Comparison of ENCODE assay signal across 9 mouse cellular contexts in the genomic region with DNA sequence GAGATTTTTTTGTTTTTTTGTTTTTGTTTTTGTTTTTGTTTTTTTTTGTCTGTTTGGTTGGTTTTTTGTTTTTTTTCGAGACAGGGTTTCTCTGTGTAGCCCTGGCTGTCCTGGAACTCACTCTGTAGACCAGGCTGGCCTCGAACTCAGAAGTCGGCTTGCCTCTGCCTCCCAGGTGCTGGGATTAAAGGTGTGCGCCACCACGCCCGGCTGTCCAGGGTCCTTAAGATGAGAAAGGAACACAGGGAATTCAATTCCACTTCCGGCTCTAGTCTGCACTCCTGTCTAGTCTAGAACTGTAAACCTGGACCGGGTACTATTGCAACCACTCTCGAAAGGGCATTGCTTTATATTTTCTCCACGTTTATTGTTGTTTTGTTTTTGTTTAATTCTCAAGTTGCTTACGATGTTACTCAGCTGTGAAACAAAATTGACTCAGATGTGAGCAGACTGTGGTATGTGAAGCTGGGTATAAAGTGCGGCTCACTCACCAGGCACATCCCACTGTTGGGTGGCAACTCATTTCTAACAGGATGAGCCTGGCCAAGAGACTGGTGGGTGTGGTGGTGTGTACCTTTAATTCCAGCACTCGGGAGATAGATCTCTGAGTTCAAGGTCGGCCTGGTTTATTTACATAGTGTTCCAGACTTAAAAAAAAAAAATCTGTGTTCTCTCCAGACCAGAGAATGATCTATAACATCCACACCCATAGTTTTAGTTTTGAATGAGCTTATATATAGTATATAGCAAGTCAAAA.
"Had no signal": no experiment of that assay in that cellular context is flagged by ENCODE, and none has a peak within 500 bp of the region (broad histone marks: within the 10 kb centered on the region; RNA-seq: fewer than 3 reads in every experiment).

No protein-coding gene starts in this region.

- H3K27ac ChIP-seq: layer of hippocampus, adult 2 months; limb, embryonic 13.5 days; midbrain, embryonic 13.5 days had no signal

- H3K9ac ChIP-seq: limb, embryonic 13.5 days; midbrain, embryonic 13.5 days had no signal

- ATAC-seq: intestine, postnatal 0 days; midbrain, embryonic 13.5 days had no signal

- H3K36me3 ChIP-seq: limb, embryonic 13.5 days; midbrain, embryonic 13.5 days had no signal

- H3K9me3 ChIP-seq: limb, embryonic 13.5 days; midbrain, embryonic 13.5 days had no signal

- H3K4me1 ChIP-seq: limb, embryonic 13.5 days; midbrain, embryonic 13.5 days had no signal

- H3K27me3 ChIP-seq: limb, embryonic 13.5 days; midbrain, embryonic 13.5 days had no signal

- H3K4me2 ChIP-seq: limb, embryonic 13.5 days; midbrain, embryonic 13.5 days had no signal

- H3K4me3 ChIP-seq: layer of hippocampus, adult 2 months; limb, embryonic 13.5 days; midbrain, embryonic 13.5 days had no signal

- DNase-seq: lung, adult 18-20 months; right cerebral cortex, adult 18-20 months; right cerebral cortex, postnatal 25 days; thymus, adult 2 months; thymus, postnatal 25 days had no signal
